Mouse (Mus musculus): ENCODE measurements around the gene Fbxo27. TPM values are rescaled to one million over a fixed set of nuclear protein-coding genes. Genes with fewer than 3 reads are reported as not detected.
A peak's percentile ranks its signal among the peaks of the same experiment; 100 is the strongest.

Gene Fbxo27
- polyA plus RNA-seq, 2 experiments = 0.15 to 0.55 TPM

- WGBS (ENCODE audit: insufficient replicate concordance) = 51% methylated on average over 9 of the region's 9 CpGs
- DNase-seq (ENCODE audit: low read depth in 3 of 3, low spot score in 3 of 3) (no peak), ATAC-seq (ENCODE audit: insufficient read depth) (no peak)
- Histone ChIP-seq H3K36me3 (replicated peaks; ENCODE audit: control insufficient read depth, insufficient read depth, low read depth) (no peaks in the 10 kb centered on the region), H3K27ac (no peak overlapping the region), H3K9me3 (ENCODE audit: control insufficient read depth, low read length) (no peaks in the 10 kb centered on the region), H3K4me3 (ENCODE audit: insufficient read depth in 1 of 2, low read depth in 2 of 2, low read length in 2 of 2) (no peak overlapping the region), H3K4me1 (replicated peaks; ENCODE audit: control insufficient read depth in 2 of 2, insufficient read depth in 2 of 2, low read length in 1 of 2) (no peaks in the 10 kb centered on the region), H3K27me3 (ENCODE audit: control insufficient read depth, insufficient read depth, low read length) (no peaks in the 10 kb centered on the region), H3K4me2 (ENCODE audit: low read depth) (no peak overlapping the region), H3K9ac (replicated peaks) (no peak overlapping the region)
- TF ChIP-seq EP300 (IDR thresholded peaks at IDR 0.05; ENCODE audit: low read depth) = no peak
- no peak for TF ChIP-seq CTCF (IDR thresholded peaks at IDR 0.05; ENCODE audit: low read depth)
Observed at GRCm38 (mm10) chr7:28674994-28675393, 17.7 kb upstream of the Fbxo27 start.

- ATAC-seq (ENCODE audit: insufficient read depth) (no peak), DNase-seq (ENCODE audit: low read depth in 3 of 3, low spot score in 3 of 3) (no peak)
- Histone ChIP-seq H3K36me3 (replicated peaks; ENCODE audit: control insufficient read depth, insufficient read depth, low read depth) (no peaks in the 10 kb centered on the region), H3K27me3 (ENCODE audit: control insufficient read depth, insufficient read depth, low read length) (no peaks in the 10 kb centered on the region), H3K9ac (replicated peaks) (no peak overlapping the region), H3K9me3 (ENCODE audit: control insufficient read depth, low read length) (no peaks in the 10 kb centered on the region), H3K4me1 (replicated peaks; ENCODE audit: control insufficient read depth in 2 of 2, insufficient read depth in 2 of 2, low read length in 1 of 2) (no peaks in the 10 kb centered on the region), H3K4me2 (ENCODE audit: low read depth) (no peak overlapping the region), H3K27ac (no peak overlapping the region), H3K4me3 (ENCODE audit: insufficient read depth in 1 of 2, low read depth in 2 of 2, low read length in 2 of 2) (no peak overlapping the region)
- peak; percentile 50 for TF ChIP-seq CTCF (IDR thresholded peaks at IDR 0.05; ENCODE audit: low read depth)
- TF ChIP-seq EP300 (IDR thresholded peaks at IDR 0.05; ENCODE audit: low read depth) = no peak
- WGBS (ENCODE audit: insufficient replicate concordance) = 36% methylated on average over 11 of the region's 11 CpGs
Observed at GRCm38 (mm10) chr7:28675746-28676145, 16.9 kb upstream of the Fbxo27 start.

- Histone ChIP-seq H3K4me1 (replicated peaks; ENCODE audit: control insufficient read depth in 2 of 2, insufficient read depth in 2 of 2, low read length in 1 of 2) (no peaks in the 10 kb centered on the region), H3K27ac (no peak overlapping the region), H3K9me3 (ENCODE audit: control insufficient read depth, low read length) (no peaks in the 10 kb centered on the region), H3K4me3 (ENCODE audit: insufficient read depth in 1 of 2, low read depth in 2 of 2, low read length in 2 of 2) (no peak overlapping the region), H3K4me2 (ENCODE audit: low read depth) (no peak overlapping the region), H3K36me3 (replicated peaks; ENCODE audit: control insufficient read depth, insufficient read depth, low read depth) (no peaks in the 10 kb centered on the region), H3K9ac (replicated peaks) (no peak overlapping the region), H3K27me3 (ENCODE audit: control insufficient read depth, insufficient read depth, low read length) (no peaks in the 10 kb centered on the region)
- no peak for ATAC-seq (ENCODE audit: insufficient read depth)
- DNase-seq (ENCODE audit: low read depth in 3 of 3, low spot score in 3 of 3) = no peak
- WGBS (ENCODE audit: insufficient replicate concordance) = 62% methylated on average over 13 of the region's 13 CpGs
- TF ChIP-seq EP300 (IDR thresholded peaks at IDR 0.05; ENCODE audit: low read depth) = no peak
- no peak for TF ChIP-seq CTCF (IDR thresholded peaks at IDR 0.05; ENCODE audit: low read depth)
Observed at GRCm38 (mm10) chr7:28676811-28677541, 15.7 kb upstream of the Fbxo27 start.

GRCm38 (mm10) chr7:28677624-28678023 lies 15.0 kb upstream of the Fbxo27 start:
- no peaks in the 10 kb centered on the region for H3K36me3 ChIP-seq (replicated peaks; ENCODE audit: control insufficient read depth, insufficient read depth, low read depth)
- H3K9ac ChIP-seq (replicated peaks) = no peak overlapping the region
- H3K27ac ChIP-seq = no peak overlapping the region
- DNase-seq (ENCODE audit: low read depth in 3 of 3, low spot score in 3 of 3) (no peak), ATAC-seq (ENCODE audit: insufficient read depth) (no peak)
- TF ChIP-seq CTCF (IDR thresholded peaks at IDR 0.05; ENCODE audit: low read depth) (no peak), EP300 (IDR thresholded peaks at IDR 0.05; ENCODE audit: low read depth) (no peak)
- no peak overlapping the region for H3K4me3 ChIP-seq (ENCODE audit: insufficient read depth in 1 of 2, low read depth in 2 of 2, low read length in 2 of 2)
- H3K9me3 ChIP-seq (ENCODE audit: control insufficient read depth, low read length) = no peaks in the 10 kb centered on the region
- H3K4me2 ChIP-seq (ENCODE audit: low read depth) = no peak overlapping the region
- 73% methylated on average over 8 of the region's 8 CpGs for WGBS (ENCODE audit: insufficient replicate concordance)
- no peaks in the 10 kb centered on the region for H3K4me1 ChIP-seq (replicated peaks; ENCODE audit: control insufficient read depth in 2 of 2, insufficient read depth in 2 of 2, low read length in 1 of 2)
- H3K27me3 ChIP-seq (ENCODE audit: control insufficient read depth, insufficient read depth, low read length) = no peaks in the 10 kb centered on the region

- no peak overlapping the region for H3K4me3 ChIP-seq (ENCODE audit: insufficient read depth in 1 of 2, low read depth in 2 of 2, low read length in 2 of 2)
- 49% methylated on average over 7 of the region's 7 CpGs for WGBS (ENCODE audit: insufficient replicate concordance)
Observed at GRCm38 (mm10) chr7:28691075-28691474, 1.6 kb upstream of the Fbxo27 start.

More at GRCm38 (mm10) chr7:28691075-28691474, 1.6 kb upstream of the Fbxo27 start:
- Histone ChIP-seq H3K4me1 (replicated peaks; ENCODE audit: control insufficient read depth in 2 of 2, insufficient read depth in 2 of 2, low read length in 1 of 2) (no peaks in the 10 kb centered on the region), H3K36me3 (replicated peaks; ENCODE audit: control insufficient read depth, insufficient read depth, low read depth) (no peaks in the 10 kb centered on the region), H3K27me3 (ENCODE audit: control insufficient read depth, insufficient read depth, low read length) (peaks cover 19% of the 10 kb centered on the region), H3K27ac (no peak overlapping the region), H3K9me3 (ENCODE audit: control insufficient read depth, low read length) (no peaks in the 10 kb centered on the region), H3K9ac (replicated peaks) (no peak overlapping the region), H3K4me2 (ENCODE audit: low read depth) (no peak overlapping the region)
- DNase-seq (ENCODE audit: low read depth in 3 of 3, low spot score in 3 of 3) (no peak), ATAC-seq (ENCODE audit: insufficient read depth) (no peak)
- no peak for TF ChIP-seq EP300 (IDR thresholded peaks at IDR 0.05; ENCODE audit: low read depth)
- TF ChIP-seq CTCF (IDR thresholded peaks at IDR 0.05; ENCODE audit: low read depth) = no peak

Measured in liver, embryonic 14.5 days (tissue).